Mouse (Mus musculus): ENCODE results near the gene Atp1b4. TPM values are rescaled to one million over a fixed set of nuclear protein-coding genes. Genes with fewer than 3 reads are reported as not detected.
"Not testable (repeated sequence)": the region's sequence is repeated elsewhere in the genome, so short reads cannot be mapped to it uniquely, and the experiment has no call there.

Gene Atp1b4
- 0.09 TPM in 1 of 2 replicates, not detected in the other for polyA plus RNA-seq (2016; fragmentation: Nextera tagmentation; extraction: Ambion mirVana)

GRCm38 (mm10) chrX:38315884-38316283 is at the start of gene Atp1b4:
Atp1b4 (plus strand) TSS chrX:38316184.
- WGBS = 85% methylated on average over 8 of the region's 8 CpGs
- no peak for DNase-seq (ENCODE audit: low spot score)
- Histone ChIP-seq H3K27ac (replicated peaks) (no peak within 1 kb of the TSS), H3K27me3 (replicated peaks; ENCODE audit: low read depth, poor library complexity, severe bottlenecking) (no peaks in the 10 kb centered on the region), H3K36me3 (replicated peaks) (no peaks in the 10 kb centered on the region), H3K4me1 (no peaks in the 10 kb centered on the region), H3K4me3 (no peak within 1 kb of the TSS), H3K9me3 (no peaks in the 10 kb centered on the region)

- 66% methylated on average over 4 of the region's 4 CpGs for WGBS
- no peak for DNase-seq (ENCODE audit: low spot score)
- no peaks in the 10 kb centered on the region for H3K4me1 ChIP-seq
- no peaks in the 10 kb centered on the region for H3K9me3 ChIP-seq
- no peak overlapping the region for H3K27ac ChIP-seq (replicated peaks)
- no peaks in the 10 kb centered on the region for H3K36me3 ChIP-seq (replicated peaks)
- H3K4me3 ChIP-seq = no peak overlapping the region
- no peaks in the 10 kb centered on the region for H3K27me3 ChIP-seq (replicated peaks; ENCODE audit: low read depth, poor library complexity, severe bottlenecking)
These were observed 7.4 kb upstream of the Atp1b4 start for GRCm38 (mm10) chrX:38308597-38308996.

- no peaks in the 10 kb centered on the region for H3K4me1 ChIP-seq
- DNase-seq (ENCODE audit: low spot score) = no peak
- no peak overlapping the region for H3K27ac ChIP-seq (replicated peaks)
- H3K36me3 ChIP-seq (replicated peaks) = no peaks in the 10 kb centered on the region
- no peak overlapping the region for H3K4me3 ChIP-seq
- H3K27me3 ChIP-seq (replicated peaks; ENCODE audit: low read depth, poor library complexity, severe bottlenecking) = no peaks in the 10 kb centered on the region
- 95% methylated on average over 2 of the region's 2 CpGs for WGBS
- H3K9me3 ChIP-seq = no peaks in the 10 kb centered on the region
These were observed 4.9 kb upstream of the Atp1b4 start for GRCm38 (mm10) chrX:38311054-38311453.

GRCm38 (mm10) chrX:38312910-38313625 is 2.9 kb upstream of the Atp1b4 start:
- H3K27ac ChIP-seq (replicated peaks) = no peak overlapping the region

GRCm38 (mm10) chrX:38313626-38314210 is 2.3 kb upstream of the Atp1b4 start:
- DNase-seq (ENCODE audit: low spot score) = no peak
- Histone ChIP-seq H3K27ac (replicated peaks) (no peak overlapping the region), H3K36me3 (replicated peaks) (no peaks in the 10 kb centered on the region), H3K27me3 (replicated peaks; ENCODE audit: low read depth, poor library complexity, severe bottlenecking) (no peaks in the 10 kb centered on the region), H3K4me3 (no peak overlapping the region), H3K9me3 (no peaks in the 10 kb centered on the region), H3K4me1 (no peaks in the 10 kb centered on the region)
- 80% methylated on average over 6 of the region's 6 CpGs for WGBS

More at GRCm38 (mm10) chrX:38312910-38313625, 2.9 kb upstream of the Atp1b4 start:
- Histone ChIP-seq H3K9me3 (no peaks in the 10 kb centered on the region), H3K4me3 (no peak overlapping the region), H3K4me1 (no peaks in the 10 kb centered on the region), H3K27me3 (replicated peaks; ENCODE audit: low read depth, poor library complexity, severe bottlenecking) (no peaks in the 10 kb centered on the region), H3K36me3 (replicated peaks) (no peaks in the 10 kb centered on the region)
- WGBS = 68% methylated on average over 9 of the region's 9 CpGs
- DNase-seq (ENCODE audit: low spot score) = no peak

GRCm38 (mm10) chrX:38330695-38331406 is 14.9 kb downstream of the Atp1b4 start:
- Histone ChIP-seq H3K36me3 (replicated peaks) (no peaks in the 10 kb centered on the region), H3K27ac (replicated peaks) (no peak overlapping the region), H3K4me1 (no peaks in the 10 kb centered on the region), H3K9me3 (no peaks in the 10 kb centered on the region), H3K4me3 (no peak overlapping the region), H3K27me3 (replicated peaks; ENCODE audit: low read depth, poor library complexity, severe bottlenecking) (no peaks in the 10 kb centered on the region)
- 71% methylated on average over 4 of the region's 4 CpGs for WGBS
- no peak for DNase-seq (ENCODE audit: low spot score)

- no peaks in the 10 kb centered on the region for H3K36me3 ChIP-seq (replicated peaks)
- H3K27me3 ChIP-seq (replicated peaks; ENCODE audit: low read depth, poor library complexity, severe bottlenecking) = no peaks in the 10 kb centered on the region
- WGBS = 66% methylated on average over 8 of the region's 8 CpGs
- no peak overlapping the region for H3K27ac ChIP-seq (replicated peaks)
- no peaks in the 10 kb centered on the region for H3K9me3 ChIP-seq
- H3K4me3 ChIP-seq = no peak overlapping the region
- DNase-seq (ENCODE audit: low spot score) = peak; percentile 16
- no peaks in the 10 kb centered on the region for H3K4me1 ChIP-seq
These were observed 18.6 kb downstream of the Atp1b4 start for GRCm38 (mm10) chrX:38334329-38335279.

- H3K4me1 ChIP-seq = no peaks in the 10 kb centered on the region
- WGBS = 75% methylated on average over 8 of the region's 8 CpGs
- no peaks in the 10 kb centered on the region for H3K27me3 ChIP-seq (replicated peaks; ENCODE audit: low read depth, poor library complexity, severe bottlenecking)
- H3K4me3 ChIP-seq = no peak overlapping the region
- no peaks in the 10 kb centered on the region for H3K9me3 ChIP-seq
- no peak overlapping the region for H3K27ac ChIP-seq (replicated peaks)
- DNase-seq (ENCODE audit: low spot score) = no peak
- H3K36me3 ChIP-seq (replicated peaks) = no peaks in the 10 kb centered on the region
These were observed 46.0 kb downstream of the Atp1b4 start for GRCm38 (mm10) chrX:38362016-38362415.

GRCm38 (mm10) chrX:38364621-38365020 is 48.6 kb downstream of the Atp1b4 start:
- H3K9me3 ChIP-seq; H3K36me3 ChIP-seq (replicated peaks); H3K27ac ChIP-seq (replicated peaks); H3K27me3 ChIP-seq (replicated peaks; ENCODE audit: low read depth, poor library complexity, severe bottlenecking); H3K4me3 ChIP-seq; H3K4me1 ChIP-seq; DNase-seq (ENCODE audit: low spot score): not testable (repeated sequence)
- 64% methylated on average over 1 of the region's 1 CpGs for WGBS

GRCm38 (mm10) chrX:38373169-38373568 is 57.2 kb downstream of the Atp1b4 start:
- not testable (repeated sequence) for H3K36me3 ChIP-seq (replicated peaks); H3K27ac ChIP-seq (replicated peaks); H3K4me3 ChIP-seq; H3K4me1 ChIP-seq; DNase-seq (ENCODE audit: low spot score); H3K27me3 ChIP-seq (replicated peaks; ENCODE audit: low read depth, poor library complexity, severe bottlenecking); H3K9me3 ChIP-seq
- WGBS = 83% methylated on average over 1 of the region's 1 CpGs
